Mouse (Mus musculus): Measurements from ENCODE around the gene Rab6b.

The Rab6b gene

DNA sequence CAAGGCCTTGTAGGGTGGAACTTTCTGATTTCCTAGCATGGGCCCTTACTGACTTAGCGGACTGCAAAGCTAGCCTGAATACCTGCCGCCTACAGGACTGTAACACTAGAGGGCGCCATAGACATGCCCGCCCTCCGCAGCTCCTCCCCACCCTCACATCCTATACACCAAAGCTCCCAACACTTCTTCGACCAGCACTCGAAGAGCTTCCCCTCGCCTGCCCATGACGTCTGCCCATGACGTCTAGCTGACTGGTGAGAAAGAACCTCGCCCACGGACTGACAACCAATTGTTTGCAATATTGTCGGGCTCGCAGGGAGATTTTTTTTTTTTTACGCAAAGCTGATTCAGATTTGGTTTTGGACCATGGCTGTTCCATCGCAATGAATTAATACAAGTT, 96.3 kb downstream of the Rab6b start:
- peak; percentile 51 for DNase-seq (ENCODE audit: low spot score)

DNA sequence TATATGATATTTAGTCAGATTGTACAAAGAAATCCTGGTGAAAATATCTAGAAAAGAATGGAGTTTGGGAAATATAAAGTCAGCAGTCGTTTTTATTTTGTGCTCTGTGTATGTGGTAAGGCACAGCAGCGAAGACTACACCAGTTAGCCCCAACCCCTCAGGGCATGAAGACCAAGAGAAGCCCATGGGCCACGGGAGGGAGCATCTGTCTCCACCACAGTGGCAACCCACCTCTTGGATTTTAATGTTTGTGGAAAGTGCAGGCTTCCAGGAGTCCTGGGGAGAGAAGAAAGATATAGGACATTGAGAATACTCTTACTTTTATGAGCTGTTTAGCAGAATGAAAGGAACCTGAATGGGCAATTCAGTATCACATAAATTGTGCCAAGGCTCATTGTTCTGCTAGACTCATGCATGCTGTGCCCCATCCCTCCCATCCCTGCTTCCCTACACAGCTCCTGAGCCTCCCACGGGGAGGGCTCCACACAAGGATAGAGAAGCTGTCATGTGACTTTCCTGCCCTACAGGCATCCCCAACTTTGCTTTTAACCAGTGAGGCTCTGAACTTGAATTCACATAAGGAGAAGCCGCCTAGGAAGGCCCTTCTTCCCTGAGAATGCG, 97.3 kb downstream of the Rab6b start:
- DNase-seq (ENCODE audit: low spot score) = no peak

DNA sequence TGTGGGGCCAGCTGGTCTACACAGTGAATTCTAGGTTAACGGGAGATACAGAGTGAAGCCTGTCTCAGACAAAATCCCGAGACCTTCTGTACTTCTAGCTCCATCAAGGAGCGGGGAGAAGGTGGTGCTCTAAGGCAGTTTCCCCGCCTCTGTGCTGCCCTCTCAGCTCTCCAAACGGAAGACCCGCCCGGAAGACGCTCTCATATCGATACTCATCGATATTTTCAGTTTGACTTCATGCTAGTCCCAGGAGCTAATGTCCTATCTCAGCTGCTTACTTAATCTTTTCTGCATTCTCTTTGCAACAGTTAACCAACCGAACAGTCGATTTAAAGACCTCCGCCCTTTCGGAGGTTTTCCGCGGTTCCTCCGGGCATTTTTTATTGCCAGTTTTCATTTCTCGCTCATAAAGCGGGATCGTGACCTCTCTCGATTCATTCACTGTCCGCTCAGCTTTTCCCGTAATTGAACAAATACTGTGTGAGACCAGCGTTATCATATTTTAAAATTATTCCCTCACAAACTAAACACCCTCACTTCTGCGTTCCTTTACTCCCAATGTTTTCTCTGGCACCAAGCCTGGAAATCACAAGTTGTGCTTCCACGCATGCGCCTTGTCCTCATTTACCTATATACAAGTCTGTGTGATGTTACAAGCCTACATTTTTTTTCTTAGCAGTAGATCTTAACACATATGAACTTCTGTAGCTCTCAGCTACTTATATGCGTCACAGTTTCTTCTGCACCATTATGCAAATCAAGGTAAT, 101.2 kb downstream of the Rab6b start:
- DNase-seq (ENCODE audit: low spot score) = no peak

DNA sequence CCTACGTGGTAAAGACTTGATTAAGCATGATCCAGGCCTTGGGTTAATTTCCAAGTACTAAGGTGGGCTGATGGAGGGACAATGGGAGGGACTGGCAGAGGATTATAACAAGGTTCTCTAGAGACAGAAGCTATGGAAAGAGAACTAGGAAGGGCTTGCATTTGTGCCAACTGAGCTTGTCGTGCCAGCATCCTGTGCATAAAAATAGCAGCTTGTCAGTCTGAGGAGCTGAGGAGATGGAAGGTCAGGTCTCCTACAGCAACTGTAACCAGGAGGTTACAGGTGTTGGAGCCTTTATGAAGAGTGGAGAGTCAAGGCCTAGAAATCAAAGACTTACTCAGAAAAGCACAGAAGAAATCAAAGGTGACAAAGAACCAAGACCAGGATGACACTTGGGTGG, 102.0 kb downstream of the Rab6b start:
- peak; percentile 19 for DNase-seq (ENCODE audit: low spot score)

DNA sequence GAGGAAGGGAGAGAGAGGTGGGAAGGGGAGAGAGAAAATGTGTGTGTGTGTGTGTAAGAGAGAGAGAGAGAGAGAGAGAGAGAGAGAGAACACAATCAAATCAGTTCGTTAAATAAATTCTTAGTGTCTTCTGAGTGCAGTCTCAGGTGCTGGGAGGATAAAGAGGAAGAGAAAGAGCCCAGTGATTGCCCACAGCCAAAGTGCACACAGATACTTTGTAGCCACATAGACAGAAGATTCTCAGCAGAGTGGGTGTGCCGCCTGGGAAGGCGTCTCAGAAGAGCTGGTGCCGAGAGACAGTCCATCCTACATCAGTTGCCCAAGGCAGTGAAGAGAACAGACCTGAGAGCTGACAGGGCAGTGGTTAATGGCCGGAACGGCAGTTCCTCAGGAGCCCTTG, 102.7 kb downstream of the Rab6b start:
- no peak for DNase-seq (ENCODE audit: low spot score)

DNA sequence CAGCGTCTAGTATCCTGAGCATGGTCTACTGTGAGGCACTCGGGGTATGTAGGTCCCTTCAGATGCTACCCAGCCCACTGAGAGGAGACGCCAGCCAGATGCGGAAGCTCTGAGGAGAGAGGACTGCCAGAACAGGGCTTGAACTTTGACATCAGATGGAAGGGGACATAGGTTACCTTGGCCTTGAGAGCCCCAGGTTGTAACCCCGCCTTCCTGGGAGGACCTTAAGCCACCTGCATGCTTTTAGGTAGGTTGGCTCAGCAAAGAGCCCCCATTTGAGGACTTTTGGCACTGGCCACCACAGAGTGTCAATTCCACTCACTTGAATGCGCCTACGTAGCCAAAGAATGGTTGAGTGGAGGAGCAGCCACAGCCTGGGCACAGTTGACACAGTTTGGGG, 113.1 kb downstream of the Rab6b start:
- no peak for DNase-seq (ENCODE audit: low spot score)

DNA sequence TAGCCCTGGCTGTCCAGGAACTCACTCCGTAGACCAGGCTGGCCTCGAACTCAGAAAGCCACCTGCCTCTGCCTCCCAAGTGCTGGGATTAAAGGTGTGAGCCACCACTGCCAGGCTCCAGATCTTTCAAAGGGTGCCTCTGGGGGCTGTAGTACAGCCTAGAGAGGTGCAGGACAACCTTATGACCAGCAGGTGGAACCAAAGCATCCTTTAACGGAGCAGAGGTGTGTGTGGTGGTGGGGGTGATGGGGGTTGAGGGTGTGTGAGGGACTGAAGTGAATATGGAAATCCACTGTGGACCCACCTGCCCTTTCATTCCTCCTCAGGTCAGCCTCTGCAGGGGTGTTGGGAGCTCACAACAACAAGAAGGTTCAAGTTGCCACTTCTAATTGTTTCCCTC, 113.9 kb downstream of the Rab6b start:
- DNase-seq (ENCODE audit: low spot score) = peak; percentile 66

DNA sequence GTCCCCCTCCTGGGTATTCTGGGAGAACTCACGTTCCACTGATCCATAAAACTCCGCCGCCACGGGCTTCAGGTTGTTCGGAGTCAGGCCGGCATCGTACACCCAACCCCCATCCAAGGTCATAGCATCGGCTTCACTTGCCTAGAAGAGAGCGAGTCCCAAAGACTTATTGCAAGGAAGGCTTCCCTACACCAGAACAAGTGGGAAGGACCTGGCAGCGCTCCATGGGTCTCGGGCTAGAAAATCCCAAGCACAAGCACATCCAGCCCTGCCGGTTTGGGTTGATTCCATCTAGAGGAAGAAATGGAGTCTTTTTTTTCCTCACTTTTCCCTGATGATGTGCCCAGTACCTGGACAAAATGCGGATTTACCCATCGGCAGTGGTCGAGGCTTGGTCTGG, 115.2 kb downstream of the Rab6b start:
- DNase-seq (ENCODE audit: low spot score) = no peak

DNA sequence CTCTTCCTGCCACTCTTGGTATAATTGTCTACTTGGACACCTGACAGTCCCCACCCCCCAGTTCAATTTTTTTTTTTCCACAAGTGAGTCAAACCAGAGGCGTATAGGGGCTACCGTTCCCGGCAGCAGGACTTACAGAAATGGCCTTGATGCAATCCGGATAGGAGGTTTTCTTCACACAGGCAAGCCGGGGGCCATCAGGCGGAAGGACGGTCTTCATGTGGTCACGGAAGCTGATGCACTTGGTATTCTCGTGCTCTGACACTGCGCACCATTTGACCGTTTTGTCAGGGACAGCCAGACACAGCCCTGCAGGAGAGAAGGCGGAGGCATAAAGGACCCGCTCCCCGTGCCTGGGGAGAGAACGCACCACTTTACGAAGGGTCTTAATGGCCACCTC, 116.2 kb downstream of the Rab6b start:
- no peak for DNase-seq (ENCODE audit: low spot score)

DNA sequence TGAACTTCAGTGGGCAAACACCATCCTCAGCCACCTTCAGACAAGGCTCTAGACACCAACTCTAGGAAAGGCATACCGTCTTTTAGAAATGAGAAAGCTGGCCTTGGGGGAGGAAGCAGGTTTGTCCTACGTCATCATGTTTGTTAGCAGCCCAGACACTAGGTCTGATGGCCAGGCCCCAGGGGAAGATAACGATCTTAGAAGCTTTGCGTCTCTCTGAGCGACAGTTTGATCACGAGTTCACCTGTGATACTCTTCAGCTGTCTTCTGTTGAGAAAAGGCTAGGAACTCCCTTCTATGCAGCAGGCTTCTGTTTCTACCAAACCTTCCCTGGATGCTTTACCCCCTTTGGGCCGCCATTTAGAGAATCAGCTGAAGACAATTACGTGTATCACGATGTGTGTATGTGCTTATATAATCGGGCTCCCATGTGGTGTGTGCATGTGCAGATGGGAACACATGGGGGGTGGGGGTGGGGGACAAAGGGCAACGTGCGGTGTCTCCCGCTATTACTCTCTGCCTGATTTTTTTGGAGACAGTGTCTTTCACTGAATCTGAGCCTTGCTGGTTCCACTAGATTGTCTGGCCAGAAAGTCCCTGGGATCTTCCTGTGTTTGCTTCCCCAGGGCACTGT, 116.9 kb downstream of the Rab6b start:
- no peak for DNase-seq (ENCODE audit: low spot score)

DNA sequence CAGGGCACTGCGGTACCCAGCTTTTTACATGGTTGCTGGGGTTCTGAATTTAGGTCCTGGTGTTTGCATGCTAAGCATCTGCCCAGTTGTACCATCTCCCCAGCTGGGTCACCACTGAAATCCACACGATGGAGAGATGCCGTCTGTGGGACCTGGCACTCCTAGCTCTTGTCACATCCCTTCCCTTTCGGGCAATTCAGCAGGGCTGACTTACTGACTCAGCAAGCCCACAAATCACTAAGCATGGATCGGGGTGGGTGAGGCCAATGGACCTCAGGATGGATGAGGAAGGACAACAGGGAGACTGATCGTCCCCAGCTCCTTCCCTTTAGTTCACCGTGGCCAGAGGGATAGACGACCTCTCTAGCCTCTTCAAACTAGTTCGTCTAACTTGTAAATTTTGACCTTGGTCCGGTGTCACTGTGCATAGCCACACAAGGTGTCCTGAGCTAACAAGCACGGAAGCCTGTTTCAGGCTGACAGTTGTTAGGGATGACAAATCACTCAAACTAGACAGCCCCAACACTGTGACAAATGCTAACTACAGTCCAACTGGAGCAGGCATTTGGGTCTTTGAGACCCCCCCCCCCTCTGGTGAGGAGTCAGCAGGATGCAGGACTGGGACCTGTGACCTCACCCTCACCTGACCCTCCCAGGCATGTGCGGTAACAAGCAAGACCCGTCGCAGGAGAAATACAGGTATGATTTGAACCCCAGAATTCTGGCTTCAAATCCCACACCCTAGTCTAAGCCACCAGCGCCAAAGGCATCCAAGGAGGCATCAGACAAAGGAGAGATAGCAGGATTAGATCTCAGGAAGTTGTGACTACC, 117.7 kb downstream of the Rab6b start:
- DNase-seq (ENCODE audit: low spot score) = no peak

DNA sequence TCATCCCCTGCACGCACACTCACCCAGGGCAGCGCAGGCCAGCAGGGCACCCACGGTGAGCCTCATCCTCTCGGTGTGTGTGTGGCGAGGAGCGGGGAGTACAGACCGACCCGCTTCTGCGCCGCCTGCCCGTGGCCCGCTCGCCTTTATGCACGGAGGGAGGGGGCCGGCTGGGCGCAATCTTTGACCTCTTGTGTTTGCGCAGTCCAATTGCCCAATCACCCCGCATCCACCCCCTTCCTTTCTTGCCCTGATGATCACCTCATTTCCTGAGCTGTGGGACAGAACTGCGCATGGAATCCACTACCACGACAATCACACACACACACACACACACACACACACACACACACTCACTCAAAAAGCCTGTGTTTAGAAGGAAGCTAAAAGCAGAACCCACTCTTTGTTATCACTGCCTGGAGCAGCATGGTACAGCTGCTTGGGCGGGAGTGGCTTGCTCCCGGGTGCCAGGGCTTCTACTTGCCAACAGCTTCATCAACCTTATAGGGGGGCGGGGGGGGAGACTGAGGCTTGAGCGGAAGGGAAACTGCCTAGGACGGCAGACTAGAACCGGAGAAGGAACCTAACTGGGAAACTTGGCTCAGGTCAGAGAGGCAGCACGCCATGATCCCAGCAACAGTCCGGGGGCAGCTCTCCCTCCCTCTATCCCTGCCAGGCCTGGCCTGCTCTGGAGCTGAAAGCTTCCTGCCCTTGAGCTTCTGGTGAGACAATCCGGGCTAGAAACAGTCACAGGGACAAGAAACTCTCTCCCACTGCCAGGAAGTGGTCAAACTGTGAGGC, 118.8 kb downstream of the Rab6b start, which contains the start of the genes Gm20425 and Trf:
Gm20425 (minus strand) TSS at position 157 of the 801 bp plus-strand sequence.
Trf (minus strand) TSS at position 294 of the 801 bp plus-strand sequence.
- DNase-seq (ENCODE audit: low spot score) = no peak

DNA sequence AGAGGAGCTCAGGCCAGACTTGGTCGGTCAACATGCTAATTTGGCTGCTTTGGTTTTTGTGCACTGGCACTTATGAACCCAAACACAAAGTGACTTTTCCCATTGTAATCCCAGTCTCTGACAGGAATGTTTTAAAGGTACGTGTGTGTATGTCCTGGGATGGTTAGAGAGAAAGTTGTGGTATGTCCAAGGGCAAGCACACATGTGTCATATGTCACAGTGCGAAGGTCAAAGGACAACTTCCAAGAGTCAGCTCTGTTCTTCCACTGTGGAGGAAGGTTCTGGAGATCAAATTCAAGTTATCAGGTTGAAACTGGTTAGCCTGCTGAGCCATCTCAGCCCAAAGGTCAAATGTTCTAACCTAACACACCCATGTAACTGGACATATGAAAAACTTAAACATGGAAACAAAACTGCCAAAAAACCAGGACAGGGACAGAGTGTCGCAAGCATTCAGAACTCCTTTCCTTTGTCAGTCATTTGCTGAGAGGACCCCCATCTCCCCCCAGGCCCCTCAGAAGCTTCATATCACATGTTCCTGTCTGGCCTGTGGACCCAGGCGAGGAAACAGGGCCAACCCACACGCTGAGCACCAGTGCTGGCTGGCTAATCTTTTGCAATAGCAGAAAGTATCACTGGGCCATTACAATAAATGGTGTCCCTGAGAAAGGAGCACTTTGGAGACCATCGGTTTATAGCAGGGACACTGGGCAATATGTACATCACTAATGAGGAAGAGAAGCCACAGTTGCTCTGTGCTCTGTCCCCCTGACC, 120.8 kb downstream of the Rab6b start:
- DNase-seq (ENCODE audit: low spot score) = peak; percentile 17

DNA sequence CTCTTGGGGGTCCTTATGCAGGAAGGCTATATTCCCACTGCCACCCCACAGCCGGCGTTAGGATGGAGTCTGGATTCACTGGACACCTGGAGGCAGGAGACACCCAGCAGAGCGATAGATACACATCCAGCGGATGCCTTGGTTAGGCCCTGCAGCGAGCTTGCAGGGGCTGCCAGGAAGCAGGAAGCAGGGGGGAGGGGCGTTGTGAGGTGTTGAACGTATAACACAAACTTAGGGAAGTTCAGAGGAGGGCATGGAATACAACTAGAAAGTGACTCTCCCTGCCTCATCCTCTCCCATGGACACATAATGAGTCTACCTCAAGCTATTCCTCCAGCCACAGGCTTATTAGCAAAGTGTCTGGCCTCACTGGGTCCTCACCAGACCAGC, 121.4 kb downstream of the Rab6b start:
- no peak for DNase-seq (ENCODE audit: low spot score)

DNA sequence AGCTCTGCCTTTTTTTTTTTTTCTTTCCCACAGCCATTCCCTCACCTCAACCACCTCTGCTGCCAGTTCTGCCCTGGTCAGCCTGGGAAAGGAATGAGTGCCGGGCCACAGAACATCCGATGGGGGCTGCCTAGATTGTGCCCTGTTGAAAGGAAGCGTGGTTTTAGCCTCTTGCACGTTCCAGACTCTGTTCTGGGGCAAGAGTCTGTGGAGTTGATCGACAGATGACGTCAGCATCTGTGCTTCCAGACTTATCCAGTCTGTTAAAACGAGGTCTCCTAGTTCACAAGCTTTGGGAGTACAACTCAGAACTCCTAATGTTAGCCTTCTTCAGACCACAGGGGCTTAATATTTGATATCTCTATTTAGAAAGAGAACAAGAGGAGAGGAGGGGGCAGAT, 122.5 kb downstream of the Rab6b start:
- DNase-seq (ENCODE audit: low spot score) = peak; percentile 86

DNA sequence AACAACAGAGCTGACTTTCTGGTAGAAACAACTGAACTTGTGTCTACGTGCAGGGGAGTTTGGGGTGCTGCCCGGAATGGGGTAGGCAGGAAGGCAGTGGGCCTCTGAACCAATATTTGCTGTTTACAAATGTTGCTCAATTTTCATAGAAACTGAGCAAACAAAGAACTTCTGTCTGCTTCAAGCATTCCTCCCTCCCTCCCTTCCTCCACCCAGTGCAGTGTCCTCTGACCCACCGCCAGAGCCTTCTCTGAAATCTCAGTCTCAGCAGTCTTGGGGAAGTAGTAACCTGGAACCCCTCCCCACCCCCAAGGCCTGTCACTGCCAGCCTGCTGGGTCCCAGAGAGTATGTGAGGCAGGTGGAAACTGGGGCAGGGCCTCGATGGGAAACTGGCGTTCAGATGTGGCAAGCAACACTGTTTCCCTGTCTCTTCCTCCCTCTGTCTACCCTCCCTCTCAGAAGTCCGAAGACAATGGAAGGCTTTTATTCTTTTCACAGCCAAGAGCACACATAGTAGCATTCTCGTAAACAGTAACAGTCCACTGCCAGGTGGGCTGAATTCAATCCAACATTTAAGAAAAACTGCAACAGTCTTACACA, 123.1 kb downstream of the Rab6b start:
- DNase-seq (ENCODE audit: low spot score) = peak; percentile 90
